Mouse (Mus musculus) heart, adult 8-10 months (tissue): ENCODE measurements around the gene Ces1c. TPM values are rescaled to one million over a fixed set of nuclear protein-coding genes. Genes with fewer than 3 reads are reported as not detected.

Experiments used
- total RNA-seq, 4 experiments: library from RNA; stranded (reverse); gene quantifications; 2 replicates each; pipeline ENCODE4 v1.2.4; 2022

The Ces1c gene
- total RNA-seq, 4 experiments from 2014 or later, result not detected

Other genes with a start within 250 kb of the Ces1c start
- not detected for gene Capns2, start 229.9 kb downstream of the Ces1c start, total RNA-seq
- under 1 TPM; 0.05 to 0.19 (median 0.09) TPM for gene Slc6a2, start 171.2 kb downstream of the Ces1c start, total RNA-seq
- not detected for gene Ces1a, start 83.1 kb downstream of the Ces1c start, total RNA-seq
- not detected for gene Ces1b, start 51.3 kb downstream of the Ces1c start, total RNA-seq
- gene Ces1d, start 66.6 kb upstream of the Ces1c start, total RNA-seq, result 100 to 1,000 TPM; 274 to 413 (median 315) TPM
- gene Ces1e, start 98.3 kb upstream of the Ces1c start, total RNA-seq, result 1 to 10 TPM in 1 of 4 experiments, under 1 TPM in 3; 0.49 to 1.3 (median 0.81) TPM
- gene Ces1f, start 148.5 kb upstream of the Ces1c start, total RNA-seq, result 1 to 10 TPM in 1 of 4 experiments, under 1 TPM in 3; 0.25 to 1.2 (median 0.57) TPM
- under 1 TPM in 1 of 4 experiments, not detected in 3; 0.19 TPM for gene Ces1g, start 206.0 kb upstream of the Ces1c start, total RNA-seq
- not detected for gene Ces1h, start 248.4 kb upstream of the Ces1c start, total RNA-seq